In genomic region chr6:84134722-84135394, GRCm38 (mm10) we compare ENCODE assay signal across 8 mouse cellular contexts.
DNase-seq lines count a peak whose midpoint lies in the region; ATAC-seq and TF ChIP-seq lines count a peak whose summit lies in the region.

No protein-coding gene starts in this region.

- no peaks in the 10 kb centered on the region for H3K27me3 ChIP-seq in embryonic facial prominence, embryonic 14.5 days (replicated peaks; ENCODE audit: control insufficient read depth, insufficient read depth, low read length)
- H3K27me3 ChIP-seq in intestine, postnatal 0 days (replicated peaks; ENCODE audit: control insufficient read depth, insufficient read depth, low read length): no peaks in the 10 kb centered on the region

- peak; percentile 74 for ATAC-seq in embryonic facial prominence, embryonic 14.5 days (ENCODE audit: low read depth)
- no peak for ATAC-seq in intestine, postnatal 0 days

- 12% methylated on average over 20 of the region's 23 CpGs for WGBS in embryonic facial prominence, embryonic 14.5 days
- WGBS in intestine, postnatal 0 days: 32% methylated on average over 23 of the region's 23 CpGs

- DNase-seq in right cerebral cortex, postnatal 4 days: peak; percentile 37
- DNase-seq in right cerebral cortex, postnatal 14 days: no peak
- peak; percentile 81 for DNase-seq in embryonic facial prominence, embryonic 14.5 days (ENCODE audit: low spot score)
- peak; percentile 13 for DNase-seq in lung, postnatal 25 days (ENCODE audit: low spot score)
- DNase-seq in testis, postnatal 10 days (ENCODE audit: low spot score): peak; percentile 70
- DNase-seq in adrenal gland, adult 2 months: no peak
- DNase-seq in kidney, adult 8-10 months: no peak

- peak overlapping the region; percentile 62 for H3K27ac ChIP-seq in embryonic facial prominence, embryonic 14.5 days (replicated peaks; ENCODE audit: low read depth, low read length)
- no peak overlapping the region for H3K27ac ChIP-seq in intestine, postnatal 0 days (ENCODE audit: low read depth, low read length)

- no peak for TF ChIP-seq CTCF in intestine, postnatal 0 days (IDR thresholded peaks at IDR 0.05; ENCODE audit: low read depth)

- peak overlapping the region; percentile 28 for H3K4me2 ChIP-seq in embryonic facial prominence, embryonic 14.5 days (ENCODE audit: low read depth, low read length)
- 0 out of 2 replicates have a peak overlapping the region, but pooled peaks have one; percentile 9 for H3K4me2 ChIP-seq in intestine, postnatal 0 days (replicated peaks; ENCODE audit: low read depth)

- no peaks in the 10 kb centered on the region for H3K9me3 ChIP-seq in embryonic facial prominence, embryonic 14.5 days (ENCODE audit: control insufficient read depth, low read length)
- no peaks in the 10 kb centered on the region for H3K9me3 ChIP-seq in intestine, postnatal 0 days (ENCODE audit: control insufficient read depth)

- H3K9ac ChIP-seq in embryonic facial prominence, embryonic 14.5 days (ENCODE audit: low read depth, low read length): peak overlapping the region; percentile 28; the same call in 1 of the 2 replicates
- no peak overlapping the region for H3K9ac ChIP-seq in intestine, postnatal 0 days (ENCODE audit: low read depth, low read length)

- H3K4me3 ChIP-seq in embryonic facial prominence, embryonic 14.5 days (ENCODE audit: low read depth, low read length): no peak overlapping the region
- H3K4me3 ChIP-seq in intestine, postnatal 0 days (ENCODE audit: low read depth, low read length): no peak overlapping the region

- H3K4me1 ChIP-seq in embryonic facial prominence, embryonic 14.5 days (ENCODE audit: control insufficient read depth, insufficient read depth, low read length): peaks cover 19% of the 10 kb centered on the region
- H3K4me1 ChIP-seq in intestine, postnatal 0 days (replicated peaks; ENCODE audit: control insufficient read depth, insufficient read depth, low read length): no peaks in the 10 kb centered on the region

- no peaks in the 10 kb centered on the region for H3K36me3 ChIP-seq in embryonic facial prominence, embryonic 14.5 days (ENCODE audit: control insufficient read depth, insufficient read depth, low read length)
- H3K36me3 ChIP-seq in intestine, postnatal 0 days (ENCODE audit: control insufficient read depth, insufficient read depth): no peaks in the 10 kb centered on the region

Comparison
In these comparisons a context has a peak if more than half of its experiments do, and no peak if none do; other contexts are left out.
1. DNase-seq: peak in right cerebral cortex, postnatal 4 days (single experiment), embryonic facial prominence, embryonic 14.5 days (single experiment), lung, postnatal 25 days (single experiment) and testis, postnatal 10 days (single experiment); none in right cerebral cortex, postnatal 14 days (single experiment), adrenal gland, adult 2 months (single experiment) and kidney, adult 8-10 months (0 of 2).